Mouse (Mus musculus): ENCODE measurements around the gene Zfp456.
A peak's percentile ranks its signal among the peaks of the same experiment; 100 is the strongest.
"Not testable (repeated sequence)": the region's sequence is repeated elsewhere in the genome, so short reads cannot be mapped to it uniquely, and the experiment has no call there.

Zfp456 gene

DNA sequence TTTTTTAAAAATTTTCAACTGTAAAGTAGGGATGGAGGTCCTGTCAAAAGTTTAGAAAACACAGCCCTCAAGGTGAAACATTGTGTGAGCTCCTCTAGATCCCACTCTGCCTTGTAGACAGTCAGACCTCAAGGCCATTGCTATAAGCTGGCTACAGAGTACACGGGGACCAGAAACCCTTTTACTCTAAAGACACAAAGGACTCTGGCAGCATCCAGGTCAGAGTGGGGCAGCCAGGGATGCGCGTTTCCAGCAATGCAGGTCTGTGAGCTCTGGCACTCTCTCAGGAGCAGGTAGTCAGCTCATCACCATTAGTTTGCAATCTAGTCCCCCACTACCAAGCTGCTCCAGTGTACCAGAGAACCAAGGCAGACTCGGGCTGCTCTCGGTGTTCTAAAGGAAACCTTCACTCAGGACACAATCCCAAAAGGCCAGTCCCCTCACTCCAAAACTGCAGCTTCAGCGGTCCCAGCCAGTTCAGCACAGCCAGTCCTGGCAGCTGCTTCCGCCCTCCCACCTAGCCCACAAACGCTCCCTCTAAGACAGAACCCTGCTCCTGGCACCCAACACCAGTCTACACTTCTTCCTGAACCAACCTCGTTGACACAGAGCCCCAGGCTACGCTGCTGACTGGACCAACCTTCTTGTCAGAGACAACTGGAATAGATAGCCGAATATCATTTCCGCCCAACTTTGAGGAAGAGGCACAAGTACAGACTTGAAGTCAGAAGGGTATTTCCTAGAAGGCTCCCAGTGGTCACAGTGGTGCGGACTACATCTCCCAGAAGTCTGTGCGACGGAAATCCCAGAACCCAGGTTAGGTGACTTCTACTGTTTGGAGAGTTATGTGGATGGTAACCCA lies at the start of gene Zfp456, which contains the start of gene Gm28041:
Zfp456 (minus strand) TSS at position 761 of the 862 bp plus-strand sequence.
Gm28041 (minus strand) TSS at position 684 of the 862 bp plus-strand sequence.
- peak; percentile 87 for DNase-seq (ENCODE audit: low spot score)

GRCm38 (mm10) chr13:67422532-67422931 lies 46.9 kb upstream of the Zfp456 start:
- DNase-seq (ENCODE audit: low spot score), result not testable (repeated sequence)

GRCm38 (mm10) chr13:67421207-67421857 lies 45.7 kb upstream of the Zfp456 start, which contains the start of gene Zfp459:
Zfp459 (minus strand) TSS chr13:67421418.
- DNase-seq (ENCODE audit: low spot score), result peak; percentile 38

DNA sequence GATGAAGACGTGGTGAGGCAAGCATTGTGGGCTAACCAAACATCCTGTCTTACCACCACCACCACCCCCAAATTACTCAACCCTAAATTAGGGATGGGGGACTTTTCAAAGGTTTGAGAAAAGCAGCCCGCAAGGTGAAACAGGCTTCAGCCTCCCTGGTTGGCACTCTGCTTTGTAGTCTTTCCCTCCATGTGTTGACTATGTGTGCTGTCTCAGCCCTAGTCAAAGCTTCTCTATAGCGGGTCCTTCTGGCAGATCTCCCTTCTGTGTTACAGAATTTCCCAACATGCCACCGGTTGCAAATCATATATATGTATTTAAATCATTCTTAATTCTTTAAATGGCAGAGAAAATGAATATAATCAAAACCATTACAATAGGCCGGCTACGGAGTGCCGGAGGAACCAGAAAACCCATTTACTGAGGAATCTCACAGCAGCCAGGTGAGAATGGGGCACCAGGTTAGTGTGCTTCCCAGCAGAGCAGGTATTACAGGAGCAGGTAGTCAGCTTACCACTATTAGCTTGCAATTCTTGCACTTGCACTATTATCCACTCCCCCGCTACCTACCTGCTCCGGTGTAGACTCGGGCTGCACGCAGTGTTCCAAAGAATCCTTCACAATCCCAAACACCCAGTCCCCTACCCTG lies 45.1 kb upstream of the Zfp456 start:
- DNase-seq (ENCODE audit: low spot score), result no peak

DNA sequence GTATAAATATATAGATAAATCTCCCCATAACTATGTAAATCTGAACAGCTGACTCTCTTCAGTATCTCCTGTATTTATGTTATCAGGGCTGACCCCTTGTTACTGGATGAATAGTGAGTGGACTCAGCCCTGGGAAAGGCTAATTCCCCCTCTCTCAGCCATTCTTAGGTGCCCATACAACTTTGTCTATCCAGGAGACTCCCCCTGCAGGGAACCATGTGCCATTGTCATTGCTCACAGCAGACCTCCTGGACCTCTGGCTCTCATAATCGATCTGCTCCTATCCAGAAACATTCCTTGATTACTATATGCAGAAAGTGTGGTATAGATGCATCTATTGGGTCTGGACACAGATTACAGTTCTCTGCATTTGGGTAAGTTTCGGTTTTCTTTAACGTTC lies 41.2 kb upstream of the Zfp456 start:
- no peak for DNase-seq (ENCODE audit: low spot score)

DNA sequence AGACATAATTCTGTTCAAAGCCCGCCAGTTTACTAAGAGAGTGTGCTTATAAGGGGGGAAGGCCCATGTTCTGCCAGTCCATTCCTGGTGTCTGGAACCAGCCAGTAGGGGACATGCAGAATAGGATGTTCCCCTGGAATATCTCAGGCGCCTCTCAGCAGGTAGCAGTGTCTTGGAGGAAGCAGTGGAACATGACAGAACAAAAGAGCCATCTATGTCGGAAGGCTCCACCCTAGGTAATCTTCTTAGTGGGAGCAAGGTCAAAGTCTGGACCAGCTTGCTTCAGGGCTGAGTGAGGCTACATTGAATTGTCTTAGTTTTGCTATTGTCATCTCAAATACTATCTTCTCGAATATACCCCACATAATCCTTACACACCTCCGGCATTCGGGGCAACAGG lies 40.1 kb upstream of the Zfp456 start:
- no peak for DNase-seq (ENCODE audit: low spot score)

DNA sequence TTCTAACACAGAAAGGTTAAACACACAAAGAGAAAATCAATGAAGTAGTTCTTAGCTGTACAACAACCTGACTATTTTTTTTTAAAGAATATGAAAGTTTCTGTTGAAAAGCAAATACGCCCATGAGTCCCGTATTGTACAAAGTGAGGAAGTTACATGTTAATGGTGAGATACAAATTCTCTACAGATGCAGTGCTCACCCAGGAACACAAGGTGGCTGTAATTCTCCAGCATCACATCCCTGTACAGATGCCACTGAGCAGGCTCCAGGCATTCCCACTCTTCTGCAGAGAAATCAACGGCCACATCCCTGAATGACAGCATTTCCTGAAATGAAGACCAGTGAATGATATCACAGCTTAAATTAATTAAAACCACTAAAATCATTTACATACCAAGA lies 38.0 kb upstream of the Zfp456 start:
- not testable (repeated sequence) for DNase-seq (ENCODE audit: low spot score)

- DNase-seq (ENCODE audit: low spot score), result peak; percentile 83
Measured at GRCm38 (mm10) chr13:67399183-67399903, 23.7 kb upstream of the Zfp456 start, which contains the start of gene Zfp429. Zfp429 (minus strand) TSS chr13:67399819.

DNA sequence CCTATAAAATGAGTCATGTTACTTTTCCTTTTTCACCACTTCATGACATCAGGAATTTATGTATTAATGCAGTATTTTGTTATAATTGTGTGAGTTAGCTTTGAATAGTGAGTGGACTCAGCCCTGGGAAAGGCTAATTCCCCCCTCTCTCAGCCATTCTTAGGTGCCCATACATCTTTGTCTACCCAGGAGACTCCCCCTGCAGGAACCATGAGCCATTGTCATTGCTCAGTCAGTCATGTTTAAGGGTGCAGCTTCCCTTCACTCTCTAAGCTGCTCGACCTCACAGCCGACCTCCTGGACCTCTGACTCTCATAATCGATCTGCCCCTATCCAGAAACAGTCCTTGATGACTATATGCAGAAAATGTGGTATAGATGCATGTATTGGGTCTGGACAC lies 645 bp upstream of the Zfp456 start:
- DNase-seq (ENCODE audit: low spot score), result not testable (repeated sequence)

- DNase-seq (ENCODE audit: low spot score), result peak; percentile 87
Measured at GRCm38 (mm10) chr13:67360131-67360744, 15.4 kb downstream of the Zfp456 start, which contains the start of the genes Gm28044 and Zfp953. Gm28044 (minus strand) TSS chr13:67360536. Zfp953 (minus strand) TSS chr13:67360605.

DNA sequence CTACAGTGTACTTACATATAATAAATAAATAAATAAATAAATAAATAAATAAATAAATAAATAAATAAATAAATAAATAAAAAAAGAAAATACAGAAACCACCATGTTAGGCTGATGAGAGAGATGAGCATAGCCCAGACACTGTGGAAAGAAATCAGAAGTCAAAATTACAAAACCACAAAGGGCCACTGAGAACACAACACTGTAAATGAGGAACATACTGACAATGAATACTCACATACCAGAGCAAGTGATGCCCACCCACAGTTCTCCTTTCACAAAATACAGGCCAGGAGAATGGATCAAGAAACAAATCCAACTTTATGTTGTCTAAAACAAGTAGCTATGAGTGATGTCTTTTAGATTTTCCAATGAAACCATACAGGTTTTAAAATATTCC lies 23.8 kb downstream of the Zfp456 start:
- no peak for DNase-seq (ENCODE audit: low spot score)

DNA sequence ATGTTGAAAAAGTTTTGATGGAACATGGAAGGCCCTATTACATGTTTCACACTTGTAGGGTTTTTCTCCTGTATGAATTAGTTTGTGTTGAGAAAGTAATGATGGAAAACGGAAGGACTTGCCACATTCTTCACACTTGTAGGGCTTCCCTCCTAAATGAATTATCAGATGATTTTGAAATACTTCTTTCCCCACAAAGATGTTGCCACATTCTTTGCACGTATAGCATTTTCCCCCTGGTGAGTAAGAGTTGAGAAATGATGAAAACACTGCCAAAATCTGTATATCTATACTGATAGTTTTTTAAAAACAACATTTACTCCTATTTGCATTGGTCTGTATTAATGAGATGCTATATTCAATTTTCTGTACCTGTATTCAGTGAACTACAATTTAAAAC lies 32.2 kb downstream of the Zfp456 start:
- DNase-seq (ENCODE audit: low spot score), result no peak

GRCm38 (mm10) chr13:67332877-67333276 lies 42.7 kb downstream of the Zfp456 start:
- DNase-seq (ENCODE audit: low spot score), result no peak

GRCm38 (mm10) chr13:67332019-67332724 lies 43.4 kb downstream of the Zfp456 start, which contains the start of gene Zfp595:
Zfp595 (minus strand) TSS chr13:67332570.
- DNase-seq (ENCODE audit: low spot score), result peak; percentile 84
